In genomic region chr9:114752311-114752710, GRCm38 (mm10) we compare ENCODE assay signal across 8 mouse cellular contexts. TPM values are rescaled to one million over a fixed set of nuclear protein-coding genes. Genes with fewer than 3 reads are reported as not detected.
DNase-seq lines count a peak whose midpoint lies in the region; ATAC-seq and TF ChIP-seq lines count a peak whose summit lies in the region.

No protein-coding gene starts in this region.

- H3K9me3 ChIP-seq in heart, embryonic 15.5 days (replicated peaks): no peaks in the 10 kb centered on the region
- no peaks in the 10 kb centered on the region for H3K9me3 ChIP-seq in hindbrain, embryonic 15.5 days
- no peaks in the 10 kb centered on the region for H3K9me3 ChIP-seq in midbrain, embryonic 15.5 days

- WGBS in heart, embryonic 15.5 days: 66% methylated on average over 9 of the region's 9 CpGs
- 43% methylated on average over 9 of the region's 9 CpGs for WGBS in bone marrow, adult 2 months
- 64% methylated on average over 9 of the region's 9 CpGs for WGBS in hindbrain, embryonic 15.5 days
- WGBS in midbrain, embryonic 15.5 days: 75% methylated on average over 9 of the region's 9 CpGs

- peak overlapping the region; percentile 24; the same call in 1 of the 2 replicates for H3K9ac ChIP-seq in heart, embryonic 15.5 days
- H3K9ac ChIP-seq in hindbrain, embryonic 15.5 days: no peak overlapping the region
- no peak overlapping the region for H3K9ac ChIP-seq in midbrain, embryonic 15.5 days

- DNase-seq in heart, adult 11 months: no peak
- DNase-seq in embryo, embryonic 10 days (ENCODE audit: low spot score): no peak
- no peak for DNase-seq in adrenal gland, postnatal 25 days
- DNase-seq in adrenal gland, postnatal 36 days: no peak

- H3K4me2 ChIP-seq in heart, embryonic 15.5 days: peak overlapping the region; percentile 88
- peak overlapping the region; percentile 62 for H3K4me2 ChIP-seq in hindbrain, embryonic 15.5 days
- peak overlapping the region; percentile 76 for H3K4me2 ChIP-seq in midbrain, embryonic 15.5 days

- peaks cover 30% of the 10 kb centered on the region for H3K36me3 ChIP-seq in heart, embryonic 15.5 days
- H3K36me3 ChIP-seq in hindbrain, embryonic 15.5 days: no peaks in the 10 kb centered on the region
- 0 out of 2 replicates have a peak, but pooled peaks cover 3% of the 10 kb centered on the region for H3K36me3 ChIP-seq in midbrain, embryonic 15.5 days (replicated peaks)

- peaks cover 7% of the 10 kb centered on the region for H3K4me1 ChIP-seq in heart, embryonic 15.5 days (replicated peaks)
- H3K4me1 ChIP-seq in bone marrow, adult 2 months (ENCODE audit: control insufficient read depth, insufficient read depth, low read length): peaks cover 3% of the 10 kb centered on the region; the same call in 1 of the 2 replicates
- H3K4me1 ChIP-seq in hindbrain, embryonic 15.5 days (replicated peaks): peaks cover 13% of the 10 kb centered on the region
- H3K4me1 ChIP-seq in midbrain, embryonic 15.5 days: peaks cover 10% of the 10 kb centered on the region

- H3K27me3 ChIP-seq in heart, embryonic 15.5 days: no peaks in the 10 kb centered on the region
- no peaks in the 10 kb centered on the region for H3K27me3 ChIP-seq in hindbrain, embryonic 15.5 days
- no peaks in the 10 kb centered on the region for H3K27me3 ChIP-seq in midbrain, embryonic 15.5 days (replicated peaks)

- H3K27ac ChIP-seq in heart, embryonic 15.5 days: no peak overlapping the region
- peak overlapping the region; percentile 49 for H3K27ac ChIP-seq in bone marrow, adult 2 months (ENCODE audit: control insufficient read depth, insufficient read depth, low read depth, low read length, poor library complexity)
- H3K27ac ChIP-seq in hindbrain, embryonic 15.5 days (replicated peaks): 0 out of 2 replicates have a peak overlapping the region, but pooled peaks have one; percentile 47
- H3K27ac ChIP-seq in midbrain, embryonic 15.5 days: 0 out of 2 replicates have a peak overlapping the region, but pooled peaks have one; percentile 70

- no peak overlapping the region for H3K4me3 ChIP-seq in heart, embryonic 15.5 days
- H3K4me3 ChIP-seq in bone marrow, adult 2 months (replicated peaks; ENCODE audit: control insufficient read depth, low read depth, low read length): no peak overlapping the region
- H3K4me3 ChIP-seq in hindbrain, embryonic 15.5 days: no peak overlapping the region
- H3K4me3 ChIP-seq in midbrain, embryonic 15.5 days: no peak overlapping the region

- no peak for TF ChIP-seq CTCF in bone marrow, adult 2 months (IDR thresholded peaks at IDR 0.05; ENCODE audit: control insufficient read depth, insufficient read depth, low read length)

- no peak for ATAC-seq in heart, embryonic 15.5 days (replicated peaks; ENCODE audit: insufficient number of reproducible peaks, insufficient read depth, low FRiP score, low read depth)
- no peak for ATAC-seq in hindbrain, embryonic 15.5 days (ENCODE audit: low FRiP score, low read depth)
- ATAC-seq in midbrain, embryonic 15.5 days (replicated peaks): no peak; the same call in 1 of the 2 replicates

- no peak for TF ChIP-seq POLR2A in bone marrow, adult 2 months (IDR thresholded peaks at IDR 0.05; ENCODE audit: borderline replicate concordance, control insufficient read depth, low read depth, low read length)

RNA-seq across cellular contexts. Expression of gene Cmtm6, which starts 21.4 kb away (rescaled TPM):
- polyA plus RNA-seq in heart, embryonic 15.5 days (2015; fragmentation: Nextera tagmentation; extraction: Ambion mirVana): 39.3 and 47.0 TPM in 2 replicates
- polyA plus RNA-seq in bone marrow, adult 2 months (2011; ENCODE audit: insufficient read depth, insufficient read length, low replicate concordance, missing spikeins): 12.4 and 21.3 TPM in 2 replicates
- 18.0 and 20.9 TPM in 2 replicates for polyA plus RNA-seq in hindbrain, embryonic 15.5 days (2015; fragmentation: Nextera tagmentation; extraction: Ambion mirVana)
- 18.3 TPM in 2 replicates for polyA plus RNA-seq in midbrain, embryonic 15.5 days (2015; fragmentation: Nextera tagmentation; extraction: Ambion mirVana)
- 71.8 and 80.4 TPM in 2 replicates for total RNA-seq in adrenal gland, postnatal 25 days (2021)
- total RNA-seq in adrenal gland, postnatal 36 days (2021): 100 to 1,000 TPM in 1 of 2 experiments, 10 to 100 TPM in 1; 71.3 to 102 TPM

RNA-seq across cellular contexts. Expression of gene Cmtm7, which starts 29.3 kb away (rescaled TPM):
- polyA plus RNA-seq in heart, embryonic 15.5 days (2015; fragmentation: Nextera tagmentation; extraction: Ambion mirVana): 97.5 and 134 TPM in 2 replicates
- polyA plus RNA-seq in bone marrow, adult 2 months (2011; ENCODE audit: insufficient read depth, insufficient read length, low replicate concordance, missing spikeins): 106 and 300 TPM in 2 replicates
- polyA plus RNA-seq in hindbrain, embryonic 15.5 days (2015; fragmentation: Nextera tagmentation; extraction: Ambion mirVana): 11.5 and 16.8 TPM in 2 replicates
- polyA plus RNA-seq in midbrain, embryonic 15.5 days (2015; fragmentation: Nextera tagmentation; extraction: Ambion mirVana): 12.2 and 15.2 TPM in 2 replicates
- total RNA-seq in adrenal gland, postnatal 25 days (2021): 31.6 and 39.7 TPM in 2 replicates
- 10 to 100 TPM; 29.2 to 39.2 TPM for total RNA-seq in adrenal gland, postnatal 36 days (2021)
